Comparison of ENCODE assay signal across 12 mouse cellular contexts in the genomic region with DNA sequence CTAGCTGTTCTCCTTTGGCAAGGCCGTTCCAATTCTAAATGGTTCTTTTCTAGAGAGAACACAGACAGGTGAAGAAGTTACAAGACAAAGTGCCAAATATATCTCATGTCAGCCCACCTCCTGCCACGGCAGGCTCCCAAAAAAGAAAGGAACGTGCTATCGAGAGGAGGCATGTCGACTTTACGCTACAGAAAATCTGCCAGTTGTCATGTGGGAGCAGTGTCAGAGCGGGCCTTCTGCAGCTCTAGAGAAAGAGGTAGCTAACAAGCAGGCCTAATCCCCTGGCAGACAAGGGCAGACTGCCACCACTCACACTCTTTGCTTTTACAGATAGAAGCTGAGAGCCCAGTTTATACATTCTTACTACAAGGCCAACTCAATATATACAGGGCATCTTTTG.
DNase-seq lines count a peak whose midpoint lies in the region; ATAC-seq lines count a peak whose summit lies in the region.
"Had no signal": no experiment of that assay in that cellular context is flagged by ENCODE, and none has a peak within 500 bp of the region (broad histone marks: within the 10 kb centered on the region; RNA-seq: fewer than 3 reads in every experiment).

No protein-coding gene starts in this region.

- DNase-seq in left cerebral cortex, adult 18-20 months (ENCODE audit: low spot score in 2 of 2) = peak; percentile 25 to 52
- DNase-seq in telencephalon, adult 2 months (ENCODE audit: low read depth, low spot score) = peak; percentile 79
- no peak for DNase-seq in adrenal gland, postnatal 10 days
- DNase-seq in gastrocnemius, postnatal 14 days = no peak
- DNase-seq: retina, postnatal 1 day; thymus, adult 18-20 months had no signal

- H3K9ac ChIP-seq in midbrain, embryonic 16.5 days (ENCODE audit: low read depth, low read length) = no peak overlapping the region
- no peak overlapping the region for H3K9ac ChIP-seq in midbrain, embryonic 15.5 days
- H3K9ac ChIP-seq in heart, embryonic 14.5 days (ENCODE audit: low read length) = no peak overlapping the region
- H3K9ac ChIP-seq: lung, embryonic 15.5 days had no signal

- H3K36me3 ChIP-seq in midbrain, embryonic 16.5 days (ENCODE audit: control insufficient read depth, insufficient read depth, low read length) = no peaks in the 10 kb centered on the region
- no peaks in the 10 kb centered on the region for H3K36me3 ChIP-seq in midbrain, embryonic 15.5 days (replicated peaks)
- H3K36me3 ChIP-seq in heart, embryonic 14.5 days (ENCODE audit: control insufficient read depth, insufficient read depth, low read length) = no peaks in the 10 kb centered on the region
- H3K36me3 ChIP-seq: lung, embryonic 15.5 days had no signal

- H3K9me3 ChIP-seq in midbrain, embryonic 16.5 days (replicated peaks; ENCODE audit: control insufficient read depth, low read length, poor library complexity, severe bottlenecking) = no peaks in the 10 kb centered on the region
- no peaks in the 10 kb centered on the region for H3K9me3 ChIP-seq in midbrain, embryonic 15.5 days
- no peaks in the 10 kb centered on the region for H3K9me3 ChIP-seq in heart, embryonic 14.5 days (ENCODE audit: control insufficient read depth, low read length)
- H3K9me3 ChIP-seq: lung, embryonic 15.5 days had no signal

- no peak overlapping the region for H3K27ac ChIP-seq in midbrain, embryonic 16.5 days (ENCODE audit: low read length)
- H3K27ac ChIP-seq in midbrain, embryonic 15.5 days = no peak overlapping the region
- peak overlapping the region; percentile 66 to 85; a peak in 3 of 4 replicates for H3K27ac ChIP-seq in heart, embryonic 14.5 days (replicated peaks in 1 of 2; ENCODE audit: control insufficient read depth in 1 of 2, insufficient read depth in 1 of 2, low read depth in 2 of 2, low read length in 2 of 2)
- H3K27ac ChIP-seq: lung, embryonic 15.5 days had no signal

- H3K4me3 ChIP-seq in midbrain, embryonic 16.5 days (ENCODE audit: low read depth, low read length) = no peak overlapping the region
- H3K4me3 ChIP-seq in midbrain, embryonic 15.5 days = no peak overlapping the region
- no peak overlapping the region for H3K4me3 ChIP-seq in heart, embryonic 14.5 days (ENCODE audit: control insufficient read depth in 1 of 2, insufficient read depth in 1 of 2, low read depth in 1 of 2, low read length in 2 of 2)
- H3K4me3 ChIP-seq: lung, embryonic 15.5 days had no signal

- no peaks in the 10 kb centered on the region for H3K27me3 ChIP-seq in midbrain, embryonic 16.5 days (ENCODE audit: control insufficient read depth, insufficient read depth, low read depth, low read length)
- H3K27me3 ChIP-seq in midbrain, embryonic 15.5 days (replicated peaks) = no peaks in the 10 kb centered on the region
- no peaks in the 10 kb centered on the region for H3K27me3 ChIP-seq in heart, embryonic 14.5 days (ENCODE audit: control insufficient read depth, insufficient read depth, low read length)
- H3K27me3 ChIP-seq: CH12.LX; lung, embryonic 15.5 days had no signal

- intact Hi-C loops in gastrocnemius, postnatal 14 days (cut with DNase I; ENCODE audit: low total_unique reads) = loop anchor here (10.0 kb wide), 1 partner anchor 154 kb away; no protein-coding TSS in a partner anchor

- 68% methylated on average over 7 of the region's 7 CpGs for WGBS in midbrain, embryonic 16.5 days
- WGBS in midbrain, embryonic 15.5 days = 62% methylated on average over 7 of the region's 7 CpGs
- WGBS in heart, embryonic 14.5 days = 17% methylated on average over 7 of the region's 7 CpGs

- ATAC-seq in midbrain, embryonic 16.5 days = peak; percentile 48; the same call in 1 of the 2 replicates
- no peak for ATAC-seq in midbrain, embryonic 15.5 days (replicated peaks)
- peak; percentile 54; the same call in 1 of the 2 replicates for ATAC-seq in heart, embryonic 14.5 days (ENCODE audit: insufficient number of reproducible peaks, insufficient read depth, low FRiP score, low read depth)
- no peak for ATAC-seq in megakaryocyte-erythroid progenitor cell, adult 5-6 weeks (replicated peaks; ENCODE audit: low FRiP score, low TSS enrichment, poor library complexity, severe bottlenecking)

- peaks cover 8% of the 10 kb centered on the region; the same call in 1 of the 2 replicates for H3K4me1 ChIP-seq in midbrain, embryonic 16.5 days (ENCODE audit: control insufficient read depth, insufficient read depth, low read length)
- peaks cover 11% of the 10 kb centered on the region for H3K4me1 ChIP-seq in midbrain, embryonic 15.5 days
- H3K4me1 ChIP-seq in heart, embryonic 14.5 days (ENCODE audit: control insufficient read depth in 2 of 2, insufficient read depth in 2 of 2, low read length in 2 of 2) = peaks cover 14 to 31% of the 10 kb centered on the region in 2 experiments

- H3K4me2 ChIP-seq in midbrain, embryonic 16.5 days (ENCODE audit: low read length) = no peak overlapping the region
- no peak overlapping the region for H3K4me2 ChIP-seq in midbrain, embryonic 15.5 days
- H3K4me2 ChIP-seq in heart, embryonic 14.5 days (ENCODE audit: low read length) = peak overlapping the region; percentile 19; the same call in 1 of the 2 replicates
- H3K4me2 ChIP-seq: lung, embryonic 15.5 days had no signal

Comparison
In these comparisons a context has a peak if more than half of its experiments do, and no peak if none do; other contexts are left out.
1. ATAC-seq: peak in midbrain, embryonic 16.5 days (single experiment) and heart, embryonic 14.5 days (single experiment); none in midbrain, embryonic 15.5 days (single experiment) and megakaryocyte-erythroid progenitor cell, adult 5-6 weeks (single experiment).
2. H3K27ac ChIP-seq: peak in heart, embryonic 14.5 days (2 of 2); none in midbrain, embryonic 16.5 days (single experiment) and midbrain, embryonic 15.5 days (single experiment).
3. DNase-seq: peak in left cerebral cortex, adult 18-20 months (2 of 2) and telencephalon, adult 2 months (single experiment); none in adrenal gland, postnatal 10 days (single experiment) and gastrocnemius, postnatal 14 days (single experiment).